Mouse (Mus musculus): ENCODE measurements around the gene Sash1. TPM values are rescaled to one million over a fixed set of nuclear protein-coding genes. Genes with fewer than 3 reads are reported as not detected.

Sash1 gene
- total RNA-seq, 2 experiments from 2014 or later: 25.6 to 28.4 TPM

GRCm38 (mm10) chr10:8792412-8792811, 93.5 kb downstream of the Sash1 start:
- DNase-seq: peak; percentile 55 to 66

GRCm38 (mm10) chr10:8789096-8789495, 96.8 kb downstream of the Sash1 start:
- DNase-seq: no peak

DNA sequence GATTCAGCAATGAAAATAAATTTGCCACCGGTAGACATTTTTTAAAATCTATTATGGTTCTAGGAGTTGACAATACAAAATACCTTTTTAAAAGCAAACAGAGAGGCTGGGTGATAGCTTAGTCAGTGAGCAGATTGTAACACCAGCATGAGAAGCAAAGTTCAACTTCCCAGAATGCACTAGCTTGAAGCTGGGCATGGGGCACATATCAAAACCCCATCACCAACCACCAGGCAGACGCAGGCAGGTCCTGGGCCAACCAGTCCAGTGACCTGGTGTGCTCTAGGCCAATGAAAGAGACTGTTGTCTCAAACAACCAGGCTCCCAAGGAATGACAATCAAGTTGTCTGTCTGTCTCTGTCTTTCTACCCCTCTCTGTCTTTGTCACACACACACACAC, 98.6 kb downstream of the Sash1 start:
- no peak for DNase-seq

GRCm38 (mm10) chr10:8785451-8786145, 100.3 kb downstream of the Sash1 start:
- DNase-seq: no peak

DNA sequence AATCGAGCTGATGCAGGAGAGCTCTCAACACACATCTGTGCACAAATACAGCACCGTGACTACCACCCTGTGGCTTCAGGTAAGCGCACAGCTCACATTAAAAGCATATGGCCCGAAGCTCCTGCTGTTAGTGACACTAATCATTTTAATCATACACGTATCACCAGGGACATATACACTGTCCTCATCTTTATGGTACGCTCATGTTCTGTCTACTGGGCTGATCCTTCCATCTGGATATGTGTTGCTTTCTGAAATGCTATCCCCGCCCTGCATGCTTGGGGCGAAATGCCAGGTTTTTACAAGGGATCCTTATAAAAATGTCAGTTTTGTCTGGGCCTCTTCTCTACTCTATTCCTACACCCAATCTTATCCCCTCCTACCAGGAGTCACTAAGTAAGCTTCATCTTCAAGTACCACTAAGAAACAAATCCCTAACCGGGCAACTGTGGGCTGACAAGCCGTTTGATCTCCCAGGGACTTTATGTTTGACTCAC, 103.9 kb downstream of the Sash1 start:
- no peak for DNase-seq

- no peak for DNase-seq
These were observed 106.0 kb downstream of the Sash1 start for GRCm38 (mm10) chr10:8779842-8780241.

- no peak for DNase-seq
These were observed 107.0 kb downstream of the Sash1 start for GRCm38 (mm10) chr10:8778845-8779244.

- DNase-seq: no peak
These were observed 108.2 kb downstream of the Sash1 start for GRCm38 (mm10) chr10:8777552-8778253.

- no peak for DNase-seq
These were observed 109.1 kb downstream of the Sash1 start for GRCm38 (mm10) chr10:8776791-8777190.

DNA sequence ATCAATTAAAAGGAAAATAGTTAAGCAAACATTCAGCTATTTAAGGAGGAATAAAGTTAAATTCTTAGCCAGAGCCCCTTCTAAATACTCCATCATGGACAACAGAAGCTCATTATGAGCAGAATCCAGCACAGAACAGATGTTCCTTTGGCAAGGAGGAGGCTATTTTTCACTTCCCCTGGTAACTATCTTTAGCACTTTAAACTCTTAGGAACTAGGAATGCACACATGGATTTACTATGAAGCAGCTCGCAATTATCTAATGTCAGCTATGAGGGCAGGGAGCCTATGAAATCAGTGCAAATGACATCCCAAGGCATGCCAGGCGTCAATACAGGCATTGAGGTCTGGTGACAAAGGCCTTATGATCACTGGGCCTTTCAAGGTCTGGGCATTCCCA, 110.1 kb downstream of the Sash1 start:
- DNase-seq: no peak

GRCm38 (mm10) chr10:8772464-8773209, 113.2 kb downstream of the Sash1 start:
- DNase-seq: peak; percentile 63 to 68

DNA sequence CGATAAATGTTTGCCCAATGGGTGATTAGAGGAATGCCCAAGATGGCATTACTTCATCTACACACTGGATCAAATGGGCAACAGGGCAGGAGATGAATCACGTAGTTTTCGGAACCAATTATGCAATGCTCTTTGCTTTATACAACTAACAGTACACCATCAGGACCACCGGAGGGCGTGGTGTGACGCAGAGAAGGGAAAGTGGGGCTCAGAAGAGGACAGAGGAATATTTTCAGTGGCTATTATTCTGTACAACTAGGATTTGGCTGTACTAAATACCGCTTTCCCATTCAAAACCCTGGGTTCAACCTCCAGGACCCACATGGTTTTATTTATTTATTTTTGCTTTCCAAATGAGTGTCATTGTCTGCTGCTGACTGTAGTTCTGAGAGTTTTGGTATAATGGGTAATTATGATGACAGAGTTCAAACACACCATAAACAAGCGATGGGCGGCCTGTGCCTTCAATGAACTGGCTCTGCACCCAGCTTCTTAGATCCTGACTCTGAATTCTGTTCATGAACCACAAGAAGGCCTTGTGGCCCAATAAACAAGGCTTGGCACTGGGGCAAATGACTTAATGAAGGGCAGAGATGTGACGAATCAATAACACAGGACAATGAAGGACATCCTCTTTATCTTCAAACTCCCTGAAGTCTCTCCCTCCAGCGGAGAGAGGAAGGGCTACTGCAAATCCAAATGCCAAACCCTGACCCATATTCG, 114.8 kb downstream of the Sash1 start:
- peak; percentile 34 to 71 for DNase-seq

GRCm38 (mm10) chr10:8768654-8769053, 117.2 kb downstream of the Sash1 start:
- DNase-seq: peak; percentile 42 to 43

GRCm38 (mm10) chr10:8767381-8767780, 118.5 kb downstream of the Sash1 start:
- DNase-seq: no peak

- DNase-seq: peak in 1 of 2 experiments; percentile 33
These were observed 119.8 kb downstream of the Sash1 start for GRCm38 (mm10) chr10:8765922-8766522.

GRCm38 (mm10) chr10:8762771-8763170, 123.1 kb downstream of the Sash1 start:
- DNase-seq: no peak

GRCm38 (mm10) chr10:8762209-8762701, 123.6 kb downstream of the Sash1 start:
- peak in 1 of 2 experiments; percentile 24 for DNase-seq

GRCm38 (mm10) chr10:8761656-8762055, 124.2 kb downstream of the Sash1 start:
- DNase-seq: no peak

GRCm38 (mm10) chr10:8760598-8760997, 125.3 kb downstream of the Sash1 start:
- no peak for DNase-seq

DNA sequence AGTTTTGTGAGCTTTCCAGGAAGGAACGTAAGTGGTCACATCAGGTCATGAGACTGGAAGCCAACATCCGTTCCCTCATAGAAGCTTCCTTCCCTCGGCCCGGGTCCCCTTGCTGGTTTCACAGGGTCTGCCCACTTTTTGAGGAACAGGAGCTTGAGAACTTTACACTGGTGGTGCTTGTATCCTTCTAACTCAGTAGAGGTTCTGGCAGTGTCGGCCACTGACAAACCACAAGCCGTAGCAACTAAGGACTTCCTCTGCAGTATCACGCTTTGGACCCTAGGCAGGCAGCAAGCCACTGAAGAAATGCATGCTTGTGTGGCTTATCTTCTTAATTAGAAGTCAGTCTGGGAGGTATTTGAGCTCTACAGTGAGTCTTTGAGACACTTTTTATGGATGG, 126.6 kb downstream of the Sash1 start:
- DNase-seq: no peak

DNA sequence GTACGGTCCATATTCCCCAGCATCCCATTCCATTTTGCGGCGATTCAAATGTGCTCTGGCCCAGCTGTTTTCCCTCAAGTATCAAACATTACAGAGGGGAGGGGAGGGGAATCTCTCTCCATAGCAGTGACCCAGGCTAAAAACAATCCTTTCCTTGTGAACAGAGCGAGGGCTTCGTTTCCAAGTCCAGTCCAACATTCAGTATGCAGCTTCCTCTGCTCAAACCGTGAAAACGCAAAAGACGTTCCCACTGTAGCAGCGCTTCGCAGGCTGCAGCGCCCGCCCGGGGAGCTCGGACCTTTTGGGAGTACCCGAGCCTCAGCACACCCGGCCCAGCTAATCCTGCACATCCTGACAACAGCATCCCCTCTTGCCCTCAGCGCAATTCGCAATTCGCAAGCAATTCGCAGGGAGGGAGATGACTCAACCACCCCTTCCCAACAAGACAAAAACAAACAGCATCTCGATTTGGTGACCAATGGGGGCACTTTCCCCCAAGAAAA, 128.4 kb downstream of the Sash1 start:
- no peak for DNase-seq
